Mouse (Mus musculus): ENCODE measurements around the gene Vrtn.

- TF ChIP-seq CTCF (IDR thresholded peaks at IDR 0.05; ENCODE audit: low read depth) (no peak), EP300 (IDR thresholded peaks at IDR 0.05; ENCODE audit: low read depth) (no peak)
These were observed 57.7 kb downstream of the Vrtn start, which contains the start of gene Syndig1l for GRCm38 (mm10) chr12:84698319-84699081.
